Mouse (Mus musculus) cerebellum, adult 8-10 months (tissue): Measurements from ENCODE around the gene Map7.

Experiments used
- DNase-seq: peaks from one replicate; pipeline ENCODE4 v3.0.0; 2022

Map7 gene

DNA sequence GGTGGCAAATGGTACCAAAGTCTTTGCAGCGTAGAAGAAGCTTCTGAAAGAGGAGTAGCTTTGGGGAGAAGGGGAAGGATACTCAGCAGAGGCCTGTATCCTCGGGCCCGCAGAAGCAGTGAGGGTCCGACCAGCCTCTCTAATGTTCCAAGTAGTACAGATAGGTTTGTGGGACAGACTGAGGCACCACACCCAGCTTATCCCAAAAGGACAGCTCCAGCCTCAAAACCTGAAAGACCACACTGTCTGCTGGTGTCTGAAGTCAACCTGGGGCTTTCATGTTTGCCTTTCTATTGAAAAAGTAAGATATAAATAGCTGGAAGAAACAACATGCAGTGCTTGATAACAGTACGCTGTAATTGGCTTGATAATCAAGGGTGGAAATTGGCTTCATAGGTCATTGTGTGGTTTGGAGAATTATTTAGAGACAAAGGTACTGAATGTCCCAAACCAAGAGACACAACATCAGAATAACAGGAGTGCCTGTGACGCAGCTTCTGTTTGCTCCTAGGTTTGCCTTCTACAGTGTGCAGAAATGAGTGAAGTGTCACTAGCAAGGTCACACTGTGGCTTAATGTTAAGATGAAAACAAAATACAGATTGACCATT lies 42.0 kb downstream of the Map7 start:
- DNase-seq: no peak

DNA sequence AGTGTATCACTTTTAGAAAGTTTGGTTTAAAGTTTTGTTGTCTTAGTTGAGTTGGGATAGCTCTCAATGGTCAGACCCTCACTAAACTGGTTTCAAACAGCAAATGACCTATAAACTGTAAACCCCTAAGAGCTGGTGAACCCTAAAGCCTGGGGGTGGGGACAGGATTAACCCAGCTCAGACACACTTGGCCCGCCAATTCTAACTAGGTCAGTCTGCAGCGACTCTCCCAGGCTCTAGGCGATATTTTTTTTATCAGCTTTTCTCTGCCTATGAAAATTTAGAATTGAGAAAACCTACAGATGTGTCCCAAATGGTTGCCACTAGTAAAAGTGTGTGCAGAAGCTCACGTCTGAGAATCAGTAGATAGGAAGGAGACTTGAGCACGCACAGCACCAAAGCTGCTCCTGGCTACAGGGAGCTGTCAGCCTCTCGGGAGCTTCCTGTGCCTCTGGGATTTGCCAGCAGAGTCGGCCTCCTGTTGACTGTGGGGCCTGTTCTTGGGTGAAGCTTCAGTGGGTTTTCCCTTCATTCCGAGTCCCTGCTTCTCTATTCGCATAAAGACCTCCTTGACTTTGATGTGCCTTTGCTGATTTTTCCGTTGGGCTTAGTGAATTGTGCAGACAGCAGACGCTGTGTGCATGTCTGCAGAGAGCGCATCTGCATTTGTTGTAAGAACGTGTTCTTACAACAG lies 46.7 kb downstream of the Map7 start:
- no peak for DNase-seq

DNA sequence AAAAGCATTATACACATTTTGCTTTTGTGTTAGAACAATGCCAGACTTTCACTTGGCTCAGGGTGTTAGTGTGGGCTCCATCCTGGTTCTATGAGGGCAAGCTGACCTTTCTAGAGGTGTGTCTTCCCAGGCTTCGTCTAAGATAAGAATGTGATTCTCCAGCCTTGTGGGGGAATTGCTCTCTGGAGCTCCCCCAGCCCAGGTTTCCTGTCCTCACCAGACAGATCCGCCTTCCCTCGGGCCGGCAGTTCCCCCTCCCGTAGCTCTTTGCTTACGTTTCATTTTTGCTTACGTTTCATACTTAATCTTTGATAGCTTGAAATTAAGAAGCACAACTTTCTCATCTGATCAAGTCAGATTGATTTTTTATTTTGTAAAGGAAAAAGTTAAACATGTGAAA lies 48.8 kb downstream of the Map7 start:
- no peak for DNase-seq

DNA sequence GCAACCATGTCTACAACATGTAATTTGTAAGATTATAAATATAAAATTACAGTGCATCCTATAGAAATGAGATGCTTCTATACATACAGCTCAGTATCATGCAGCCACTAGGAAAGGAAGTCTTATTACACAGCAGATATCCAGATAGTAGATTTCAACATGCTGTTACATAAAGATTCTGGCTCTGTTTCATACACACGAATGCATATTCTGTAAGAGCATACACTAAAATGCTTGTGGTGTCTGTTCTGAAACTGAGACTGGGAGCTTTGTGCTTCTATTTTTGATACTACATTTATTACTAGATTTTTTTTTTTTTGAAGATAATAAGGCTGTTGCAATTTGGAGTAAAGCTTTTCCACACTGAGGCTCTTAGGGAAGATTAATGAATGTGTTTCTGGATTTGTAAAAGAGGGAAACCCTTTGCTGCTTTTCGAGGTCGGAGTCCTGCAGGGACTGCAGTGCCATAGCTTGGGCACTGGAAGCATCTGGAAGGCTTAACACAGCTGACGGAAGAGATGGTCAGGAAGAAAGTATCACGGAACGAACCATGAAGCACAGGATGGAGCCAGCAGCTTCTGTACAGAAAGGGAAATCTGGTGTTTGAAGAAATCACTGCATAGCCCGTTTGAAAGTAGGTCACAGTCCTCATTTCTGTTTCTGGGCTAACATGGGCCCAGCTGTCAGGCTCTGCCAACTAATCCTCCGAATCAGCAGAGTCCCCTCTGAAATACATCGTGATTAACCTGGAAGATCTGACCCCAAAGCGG lies 50.9 kb downstream of the Map7 start:
- DNase-seq: peak; percentile 51

DNA sequence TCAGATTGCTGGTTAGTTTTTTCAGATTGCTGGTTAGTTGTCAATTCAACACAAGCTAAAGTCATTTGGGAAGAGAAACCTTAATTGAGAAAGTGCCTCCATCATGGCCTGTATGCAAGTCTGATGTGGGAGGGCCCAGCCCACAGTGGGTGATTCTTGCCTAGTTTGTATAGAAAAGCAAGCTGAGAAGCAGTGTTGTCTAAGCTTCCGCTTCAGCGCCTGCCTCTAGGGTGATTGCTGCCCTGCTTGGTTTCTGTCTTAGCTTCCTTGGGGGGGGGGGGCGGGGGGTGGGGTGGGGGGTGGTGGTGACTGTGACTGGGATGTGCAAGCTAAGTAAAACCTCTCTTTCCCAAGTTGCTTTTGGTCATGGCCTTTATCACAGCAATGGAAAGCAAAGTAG lies 53.0 kb downstream of the Map7 start:
- DNase-seq: no peak

DNA sequence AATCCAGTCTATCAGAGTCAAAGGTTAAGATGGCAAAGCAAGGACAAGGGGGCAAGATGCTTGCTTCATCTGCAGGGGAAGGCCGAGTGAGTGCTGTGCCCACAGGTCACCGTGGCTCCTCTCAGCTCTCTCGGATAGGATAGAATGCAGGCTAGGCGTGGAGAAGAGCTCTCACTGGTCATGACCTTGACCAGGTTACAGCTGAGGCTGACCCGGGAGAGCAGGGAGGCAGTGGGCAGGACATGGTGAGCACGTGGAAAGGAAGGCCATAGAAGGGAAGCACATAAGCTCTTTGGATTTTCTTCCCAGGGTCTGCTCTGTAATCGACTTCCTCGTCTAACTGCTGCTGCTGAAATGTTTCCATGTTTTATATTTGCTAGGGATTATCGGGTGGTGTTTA lies 53.9 kb downstream of the Map7 start:
- DNase-seq: no peak

DNA sequence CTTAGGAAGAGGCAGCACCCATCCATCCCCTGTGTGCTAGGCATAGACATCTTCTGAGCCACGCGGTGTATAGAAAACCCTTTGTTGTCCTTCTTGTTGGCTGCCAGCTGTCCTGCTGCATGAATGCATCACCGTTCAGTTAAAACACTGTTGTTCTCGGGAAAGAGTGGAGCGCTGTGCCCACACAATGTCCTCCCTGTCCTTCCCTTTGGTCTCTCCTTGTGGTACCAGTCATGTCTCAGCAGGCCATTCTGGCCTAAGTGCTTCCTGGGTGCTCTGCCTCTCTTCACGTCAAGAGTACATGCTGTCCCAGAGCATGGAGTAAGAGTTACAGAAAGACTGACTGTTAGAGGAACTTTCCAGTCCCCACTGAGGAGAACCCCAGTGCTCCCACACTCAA lies 54.5 kb downstream of the Map7 start:
- no peak for DNase-seq

DNA sequence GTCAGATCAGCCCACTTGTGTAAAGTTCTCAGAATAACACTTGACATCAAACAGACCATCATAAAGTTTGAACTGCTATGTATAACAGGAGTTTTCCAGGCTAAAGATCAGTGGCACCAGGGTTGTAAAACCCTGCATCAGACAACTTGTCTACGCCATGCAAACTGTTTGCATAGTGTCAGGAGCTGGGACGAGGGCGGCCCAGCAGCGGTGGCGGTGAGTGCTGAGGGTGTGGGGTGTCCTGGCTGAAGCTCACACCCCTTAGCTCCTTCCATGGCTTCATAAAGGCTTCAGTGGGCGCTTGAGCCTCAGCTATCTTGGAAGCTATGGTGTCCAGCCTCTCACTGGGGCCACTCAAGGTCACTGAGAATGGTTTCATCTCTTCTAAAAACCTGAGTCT lies 55.2 kb downstream of the Map7 start:
- no peak for DNase-seq

DNA sequence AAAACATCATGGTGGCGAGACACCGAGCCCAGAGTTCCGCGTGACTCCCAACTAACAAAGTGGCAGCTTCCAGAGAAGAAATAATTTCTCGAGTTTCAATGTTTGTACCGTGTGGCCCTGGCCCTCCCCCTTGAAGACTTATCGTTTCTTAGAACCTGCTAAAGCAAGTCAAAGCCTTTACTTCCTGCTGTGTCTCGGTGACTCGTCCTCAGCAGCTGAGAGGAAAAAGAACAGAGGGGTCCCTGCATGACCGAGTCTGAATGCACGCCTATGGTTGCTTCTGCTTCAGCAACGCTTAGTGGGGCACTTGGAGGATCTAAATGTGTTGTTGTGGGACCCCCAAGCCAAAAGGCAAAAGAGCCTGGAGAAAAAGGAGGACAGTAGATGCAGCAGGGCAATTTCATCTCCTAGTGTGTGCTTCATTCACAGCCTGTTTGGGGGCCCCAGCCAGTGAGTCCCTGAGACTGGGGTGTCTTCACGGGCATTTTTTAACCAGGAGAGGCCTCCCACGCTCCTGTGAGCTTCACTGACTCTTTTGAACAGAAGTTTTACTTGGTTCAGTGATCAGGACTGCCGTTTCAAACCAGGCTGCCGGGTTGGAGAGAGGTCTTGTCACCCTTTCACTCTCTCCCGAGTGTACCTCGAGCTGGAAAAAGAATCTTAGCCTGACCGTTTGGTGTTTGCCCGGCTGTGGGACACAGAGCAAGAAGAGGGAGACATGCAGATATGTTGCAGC lies 56.6 kb downstream of the Map7 start:
- no peak for DNase-seq

DNA sequence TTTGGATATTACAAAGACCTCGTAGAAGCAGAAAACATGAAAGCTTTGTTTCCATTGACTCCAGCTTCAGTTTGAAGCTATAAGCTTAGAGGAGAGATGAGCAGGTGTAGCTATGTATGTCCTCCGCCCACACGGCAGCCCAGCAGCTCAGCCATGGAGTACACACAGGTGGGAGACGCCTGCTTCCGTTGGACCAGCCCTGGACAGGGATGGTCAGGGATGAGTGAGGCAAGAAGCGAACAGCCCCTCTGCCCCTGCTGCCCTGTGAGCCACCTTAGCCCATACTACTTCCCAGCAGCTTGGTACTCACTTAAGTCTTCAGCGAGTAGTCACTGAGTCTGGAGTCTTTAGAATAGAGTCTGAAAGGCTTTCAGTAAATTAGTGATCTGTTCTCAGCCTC lies 58.7 kb downstream of the Map7 start:
- no peak for DNase-seq

DNA sequence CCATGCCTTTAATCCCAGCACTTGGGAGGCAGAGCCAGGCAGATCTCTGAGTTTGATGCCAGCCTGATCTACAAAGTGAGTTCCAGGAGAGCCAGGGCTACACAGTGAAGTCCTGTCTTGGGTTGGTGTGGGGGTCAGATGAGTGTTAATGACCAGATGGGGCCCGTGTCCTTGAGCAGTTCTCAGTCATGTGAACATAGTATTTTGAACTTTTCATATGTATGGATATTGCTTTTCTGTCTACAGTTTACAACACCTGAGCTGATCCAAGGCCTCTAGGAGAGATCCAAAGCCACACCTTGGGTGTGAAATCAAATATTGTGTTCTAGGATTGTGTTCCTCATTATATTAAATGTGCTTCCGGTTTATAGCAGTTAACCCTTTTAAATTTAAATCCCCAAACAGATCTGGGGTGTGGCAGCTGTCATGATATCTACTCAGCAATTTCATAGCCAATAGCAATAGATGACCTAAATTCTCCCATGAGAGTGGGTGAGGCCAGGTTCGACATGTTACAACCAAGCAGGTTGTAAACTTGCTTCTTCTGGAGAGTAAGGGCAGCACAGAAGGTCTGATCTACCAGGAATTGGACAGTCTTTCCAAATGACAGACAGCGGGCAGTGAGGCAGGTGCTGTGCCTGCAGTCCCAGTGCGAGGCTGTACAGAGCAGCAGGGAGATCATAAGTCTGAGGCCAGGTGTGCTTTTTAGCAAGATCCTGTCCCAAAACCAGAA lies 61.5 kb downstream of the Map7 start:
- no peak for DNase-seq

DNA sequence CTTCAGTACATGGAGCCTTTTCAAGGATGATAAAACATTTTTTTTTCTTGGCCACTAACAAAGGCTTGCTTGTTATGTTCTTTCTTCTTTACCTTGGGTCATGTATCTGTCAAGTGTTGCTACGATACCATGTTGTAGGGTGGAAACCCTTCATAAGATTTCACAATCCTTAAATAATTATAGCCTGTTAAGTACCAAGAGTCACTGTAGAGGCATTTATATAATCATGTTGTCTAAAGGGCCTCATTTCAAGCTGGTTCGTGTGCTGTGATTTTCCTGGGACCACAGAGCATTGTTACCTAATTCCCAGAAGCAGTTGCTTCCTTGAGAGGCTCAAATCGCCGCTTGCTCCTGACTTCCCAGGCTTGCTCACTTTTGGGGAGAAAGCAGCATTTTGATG lies 66.1 kb downstream of the Map7 start:
- DNase-seq: no peak

DNA sequence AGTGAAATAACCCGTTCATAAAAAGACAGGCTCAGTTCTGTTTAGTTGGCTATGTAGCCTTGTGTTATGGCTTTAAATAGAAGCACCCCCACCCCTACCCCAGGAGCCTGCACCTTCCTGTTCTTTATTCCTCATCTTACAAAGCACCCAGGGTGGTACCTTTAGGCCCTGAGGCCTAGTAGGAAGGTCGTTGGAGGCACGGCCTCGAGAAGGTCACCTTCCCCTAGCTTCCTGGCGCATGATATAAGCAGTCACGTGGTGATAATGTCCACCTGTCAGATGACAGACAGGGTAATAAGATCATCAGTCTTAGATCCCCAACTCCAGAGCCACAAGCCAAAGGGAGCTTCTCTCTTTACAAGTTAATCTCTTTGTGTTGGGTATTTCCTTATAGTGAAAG lies 68.7 kb downstream of the Map7 start:
- DNase-seq: no peak

DNA sequence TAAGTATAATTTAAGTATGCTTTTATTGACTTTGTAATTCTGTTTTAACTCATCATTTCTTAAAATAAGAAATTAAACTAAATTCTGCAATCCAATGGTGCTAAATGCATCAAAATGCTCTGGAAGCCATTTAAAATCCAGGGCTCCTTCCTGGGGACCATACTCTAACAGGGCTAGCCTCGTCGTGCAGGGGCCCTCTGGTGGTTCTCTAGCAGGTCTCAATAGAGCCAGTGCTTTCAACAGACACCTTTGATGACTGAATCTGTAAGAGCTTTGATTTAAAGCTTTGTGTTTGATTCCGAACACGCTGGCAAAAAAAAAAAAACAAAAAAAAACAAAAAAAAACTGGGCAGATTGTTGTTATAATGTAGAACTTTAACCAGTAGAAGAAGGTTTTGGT lies 70.6 kb downstream of the Map7 start:
- no peak for DNase-seq

DNA sequence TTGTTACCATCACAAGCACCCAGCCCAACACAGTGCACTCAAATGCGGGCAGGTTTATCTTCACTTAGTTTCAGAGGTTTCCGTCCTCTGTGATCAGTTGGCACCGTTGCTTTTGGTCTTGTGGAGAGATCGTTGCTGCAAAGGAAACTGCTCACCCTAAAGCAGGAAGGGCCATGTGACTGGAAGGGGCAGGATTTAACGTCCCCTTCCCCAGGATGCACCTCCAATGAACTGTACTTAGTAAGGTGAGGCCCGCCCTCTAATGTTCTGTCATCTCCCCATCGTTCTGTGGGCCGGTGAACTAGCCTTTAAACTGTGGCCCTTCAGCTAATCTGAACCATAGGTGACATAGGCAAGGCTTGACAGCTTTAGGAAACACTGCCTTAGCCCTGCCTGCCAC lies 71.3 kb downstream of the Map7 start:
- no peak for DNase-seq

DNA sequence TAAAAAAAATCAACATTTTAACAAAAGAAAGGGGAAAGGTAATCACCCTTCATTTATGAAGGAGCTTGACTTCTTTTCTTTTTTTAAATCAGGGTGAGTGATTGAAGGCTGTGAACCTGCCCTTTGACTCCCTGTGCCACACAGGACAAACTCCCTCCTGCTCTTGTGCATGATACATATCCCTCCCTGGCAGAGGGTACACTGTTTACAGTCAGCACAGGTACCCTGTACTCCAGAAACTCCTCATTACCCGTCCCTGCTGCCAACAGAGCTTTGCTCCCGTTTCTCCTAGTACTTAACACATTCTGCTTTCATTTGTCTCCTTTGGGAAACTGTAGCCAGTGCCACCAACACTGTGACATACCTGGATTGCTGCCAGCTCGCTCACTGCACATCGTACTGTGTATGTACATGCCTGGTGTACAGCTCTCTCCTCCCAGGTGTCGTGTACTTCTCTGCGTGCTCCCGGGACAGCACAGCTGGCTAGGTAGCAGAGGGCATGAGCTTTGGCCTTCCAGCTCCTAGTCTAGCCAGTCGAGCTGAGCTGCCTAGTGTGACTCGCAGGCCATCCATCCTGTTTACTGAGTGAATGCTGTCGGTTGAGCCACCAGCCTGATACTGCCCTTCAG lies 72.3 kb downstream of the Map7 start:
- no peak for DNase-seq

DNA sequence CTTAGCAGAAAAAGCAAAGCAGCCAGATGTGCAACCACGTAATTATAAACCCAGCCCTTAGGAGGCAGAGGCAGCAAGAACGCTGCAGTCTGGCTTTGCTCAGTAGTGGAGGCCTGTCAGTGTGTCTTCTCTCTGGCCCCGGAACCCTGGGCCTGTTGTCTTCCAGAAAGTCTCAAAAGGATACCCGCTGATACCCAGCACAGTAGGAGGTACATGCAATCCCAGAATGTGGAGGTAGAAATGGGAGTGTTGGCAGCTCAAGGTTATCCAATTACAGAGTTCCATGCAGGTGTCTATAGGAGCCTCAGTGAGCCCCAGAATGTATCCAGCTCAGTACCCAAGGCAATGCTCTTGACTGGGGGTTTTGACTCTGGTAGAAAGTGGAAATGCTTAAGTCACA lies 73.7 kb downstream of the Map7 start:
- DNase-seq: no peak

DNA sequence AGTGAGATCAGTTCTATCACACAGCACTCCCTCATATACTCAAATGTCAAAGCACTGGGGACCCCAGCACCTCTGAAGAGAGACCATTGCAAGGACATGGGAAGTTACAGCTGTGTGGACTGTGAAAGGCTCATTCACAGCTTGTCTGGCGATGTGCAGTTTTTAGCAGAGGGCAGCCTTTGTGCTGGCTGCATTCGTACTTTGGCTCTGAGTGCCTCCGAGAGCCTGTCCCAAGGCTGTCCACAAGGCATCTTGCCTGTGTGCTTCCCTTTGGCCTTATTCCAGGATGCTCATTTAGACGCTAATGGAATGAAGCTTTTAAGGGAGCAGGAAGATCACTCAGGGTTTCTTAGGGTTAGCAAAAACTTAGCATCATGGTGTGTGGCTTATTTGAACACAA lies 78.5 kb downstream of the Map7 start:
- DNase-seq: peak; percentile 27

DNA sequence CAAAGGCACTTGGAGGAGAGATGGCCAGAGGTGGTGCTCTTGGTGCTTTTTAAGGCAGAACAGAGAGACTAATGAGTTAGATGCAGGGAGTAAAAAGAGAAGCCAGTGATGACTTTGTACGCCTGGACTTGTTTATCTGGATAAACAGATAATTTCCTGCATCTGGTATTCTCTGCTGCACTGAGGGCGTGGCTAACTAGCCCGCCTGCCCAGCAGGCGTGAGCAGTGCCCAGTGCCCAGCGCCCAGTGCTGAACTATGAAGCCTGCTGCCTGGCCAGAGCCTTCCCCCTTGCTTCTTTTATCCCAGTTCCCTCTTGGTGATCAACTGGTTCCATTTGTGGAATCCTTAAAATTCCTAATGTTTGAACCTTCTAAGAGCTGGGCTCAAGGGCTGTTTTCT lies 81.8 kb downstream of the Map7 start:
- no peak for DNase-seq

DNA sequence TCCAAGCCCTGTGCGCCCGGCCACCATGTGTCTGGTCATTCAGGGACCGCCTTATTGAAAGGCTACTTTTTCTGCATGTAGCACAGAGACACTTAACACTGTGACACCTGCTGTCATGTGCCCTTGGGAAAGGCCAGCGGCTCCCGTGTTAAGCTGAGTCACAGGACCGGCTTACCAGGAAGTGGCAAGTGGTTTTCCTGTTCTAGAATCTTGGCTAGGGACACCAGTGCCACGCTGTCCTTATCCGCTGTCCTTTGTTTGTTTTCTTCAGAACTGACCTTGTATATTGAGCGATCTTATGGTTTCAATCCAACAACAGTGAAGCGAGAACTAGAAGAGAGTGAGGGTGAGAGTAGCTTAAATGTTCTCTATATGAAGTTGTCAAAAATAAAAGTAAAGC lies 85.2 kb downstream of the Map7 start:
- DNase-seq: no peak

DNA sequence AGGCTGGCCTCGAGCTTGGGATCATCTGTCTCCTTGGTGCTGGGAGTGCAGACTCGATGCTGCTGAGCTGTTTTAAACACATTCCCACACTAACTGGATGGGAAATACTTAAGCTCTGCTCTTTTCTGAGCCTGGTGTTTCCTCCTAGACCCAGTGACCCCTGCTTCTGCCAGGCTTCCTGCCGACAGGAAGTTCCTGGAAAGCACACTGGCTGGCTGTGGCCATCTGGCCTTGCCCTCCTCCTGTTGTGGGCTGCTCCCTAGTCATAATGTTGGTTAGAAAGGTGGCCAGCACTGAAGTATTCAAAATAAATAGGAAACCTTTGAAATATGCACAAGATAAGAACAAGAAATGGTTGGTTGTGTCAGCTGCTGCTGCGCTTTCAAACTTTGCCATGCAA lies 86.2 kb downstream of the Map7 start:
- DNase-seq: no peak

DNA sequence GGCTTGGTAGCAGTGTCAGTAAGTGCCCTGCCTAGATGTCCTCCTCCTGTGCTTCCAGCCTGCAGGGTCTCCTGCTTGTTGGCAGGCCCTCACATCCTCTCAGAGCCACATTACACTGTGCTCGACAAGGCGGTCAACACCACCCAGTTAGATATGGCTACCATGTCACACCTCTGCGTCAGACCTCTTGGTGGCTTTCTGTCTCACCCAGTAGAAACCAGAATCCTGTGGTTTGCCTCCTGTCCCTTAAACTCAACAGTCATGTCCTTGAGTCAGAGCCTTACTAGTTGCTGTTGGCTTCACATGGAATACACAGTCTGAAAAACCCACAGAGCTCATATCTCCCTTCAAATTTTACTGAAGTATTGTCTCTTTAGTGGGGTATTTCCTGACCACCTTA lies 87.4 kb downstream of the Map7 start:
- no peak for DNase-seq

DNA sequence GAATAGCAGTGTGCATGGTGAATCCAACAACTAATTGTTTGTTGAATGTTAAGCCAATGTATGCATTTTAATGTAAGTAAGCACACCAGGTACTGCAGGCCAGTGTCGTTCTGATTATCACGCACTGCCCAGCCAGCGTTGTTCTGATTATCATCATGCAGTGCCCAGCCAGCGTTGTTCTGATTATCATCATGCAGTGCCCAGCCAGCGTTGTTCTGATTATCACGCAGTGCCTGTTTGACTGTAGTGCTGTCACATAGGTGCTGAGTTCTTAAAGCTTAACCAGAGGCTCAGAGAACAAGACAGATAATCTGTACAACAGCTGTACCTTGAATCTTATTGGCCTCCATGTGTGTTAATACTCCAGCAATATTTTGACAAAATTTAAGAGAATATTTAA lies 88.0 kb downstream of the Map7 start:
- no peak for DNase-seq
